Mouse (Mus musculus): ENCODE results near the gene Gsn. TPM values are rescaled to one million over a fixed set of nuclear protein-coding genes. Genes with fewer than 3 reads are reported as not detected.

The Gsn gene
- polyA plus RNA-seq (2014; fragmentation: Nextera tagmentation; extraction: Ambion mirVana) = 190 and 194 TPM in 2 replicates

GRCm38 (mm10) chr2:35255885-35256833, at the start of gene Gsn:
Gsn (plus strand) TSS chr2:35256380.
- H3K27ac ChIP-seq (ENCODE audit: low read depth) = no peak within 1 kb of the TSS
- peak; percentile 87 for DNase-seq (ENCODE audit: low spot score)
- 5% methylated on average over 51 of the region's 54 CpGs for WGBS
- H3K9me3 ChIP-seq (ENCODE audit: control insufficient read depth, low read length) = no peaks in the 10 kb centered on the region
- peak; percentile 93 for ATAC-seq (replicated peaks; ENCODE audit: low FRiP score, low TSS enrichment, low read depth)
- peak within 1 kb of the TSS; percentile 52 for H3K4me3 ChIP-seq (ENCODE audit: low read depth, low read length)
- peak within 1 kb of the TSS; percentile 47 for H3K9ac ChIP-seq (ENCODE audit: low read length)
- H3K27me3 ChIP-seq (replicated peaks; ENCODE audit: control insufficient read depth, insufficient read depth, low read length) = no peaks in the 10 kb centered on the region
- H3K36me3 ChIP-seq (ENCODE audit: control insufficient read depth, insufficient read depth, low read length) = no peaks in the 10 kb centered on the region
- H3K4me1 ChIP-seq (replicated peaks; ENCODE audit: control insufficient read depth, insufficient read depth, low read length) = peaks cover 44% of the 10 kb centered on the region
- H3K4me2 ChIP-seq (ENCODE audit: low read length) = peak within 1 kb of the TSS; percentile 62

GRCm38 (mm10) chr2:35206761-35207160, 49.4 kb upstream of the Gsn start:
- 81% methylated on average over 3 of the region's 3 CpGs for WGBS

GRCm38 (mm10) chr2:35208054-35208453, 48.1 kb upstream of the Gsn start:
- Histone ChIP-seq H3K27me3 (replicated peaks; ENCODE audit: control insufficient read depth, insufficient read depth, low read length) (no peaks in the 10 kb centered on the region), H3K9me3 (ENCODE audit: control insufficient read depth, low read length) (no peaks in the 10 kb centered on the region)
- ATAC-seq (replicated peaks; ENCODE audit: low FRiP score, low TSS enrichment, low read depth) = no peak

More at GRCm38 (mm10) chr2:35206761-35207160, 49.4 kb upstream of the Gsn start:
- Histone ChIP-seq H3K4me3 (ENCODE audit: low read depth, low read length) (no peak overlapping the region), H3K36me3 (ENCODE audit: control insufficient read depth, insufficient read depth, low read length) (no peaks in the 10 kb centered on the region), H3K9ac (ENCODE audit: low read length) (no peak overlapping the region), H3K9me3 (ENCODE audit: control insufficient read depth, low read length) (no peaks in the 10 kb centered on the region), H3K4me1 (replicated peaks; ENCODE audit: control insufficient read depth, insufficient read depth, low read length) (no peaks in the 10 kb centered on the region), H3K27ac (ENCODE audit: low read depth) (no peak overlapping the region), H3K4me2 (ENCODE audit: low read length) (no peak overlapping the region), H3K27me3 (replicated peaks; ENCODE audit: control insufficient read depth, insufficient read depth, low read length) (no peaks in the 10 kb centered on the region)
- ATAC-seq (replicated peaks; ENCODE audit: low FRiP score, low TSS enrichment, low read depth) (no peak), DNase-seq (ENCODE audit: low spot score) (peak; percentile 44)

GRCm38 (mm10) chr2:35208931-35209665, 47.1 kb upstream of the Gsn start:
- 60% methylated on average over 8 of the region's 8 CpGs for WGBS
- H3K9ac ChIP-seq (ENCODE audit: low read length) = no peak overlapping the region
- H3K27me3 ChIP-seq (replicated peaks; ENCODE audit: control insufficient read depth, insufficient read depth, low read length) = no peaks in the 10 kb centered on the region
- ATAC-seq (replicated peaks; ENCODE audit: low FRiP score, low TSS enrichment, low read depth) (no peak), DNase-seq (ENCODE audit: low spot score) (peak; percentile 46)
- H3K9me3 ChIP-seq (ENCODE audit: control insufficient read depth, low read length) = no peaks in the 10 kb centered on the region
- no peaks in the 10 kb centered on the region for H3K4me1 ChIP-seq (replicated peaks; ENCODE audit: control insufficient read depth, insufficient read depth, low read length)
- no peak overlapping the region for H3K4me2 ChIP-seq (ENCODE audit: low read length)
- no peaks in the 10 kb centered on the region for H3K36me3 ChIP-seq (ENCODE audit: control insufficient read depth, insufficient read depth, low read length)
- H3K27ac ChIP-seq (ENCODE audit: low read depth) = no peak overlapping the region
- no peak overlapping the region for H3K4me3 ChIP-seq (ENCODE audit: low read depth, low read length)

More at GRCm38 (mm10) chr2:35208054-35208453, 48.1 kb upstream of the Gsn start:
- DNase-seq (ENCODE audit: low spot score) = peak; percentile 48
- Histone ChIP-seq H3K36me3 (ENCODE audit: control insufficient read depth, insufficient read depth, low read length) (no peaks in the 10 kb centered on the region), H3K4me1 (replicated peaks; ENCODE audit: control insufficient read depth, insufficient read depth, low read length) (no peaks in the 10 kb centered on the region), H3K4me3 (ENCODE audit: low read depth, low read length) (no peak overlapping the region), H3K9ac (ENCODE audit: low read length) (no peak overlapping the region), H3K4me2 (ENCODE audit: low read length) (no peak overlapping the region), H3K27ac (ENCODE audit: low read depth) (no peak overlapping the region)
- 78% methylated on average over 3 of the region's 3 CpGs for whole genome bisulfite sequencing

GRCm38 (mm10) chr2:35211681-35212080, 44.5 kb upstream of the Gsn start:
- DNase-seq (ENCODE audit: low spot score) = peak; percentile 51
- Histone ChIP-seq H3K4me2 (ENCODE audit: low read length) (no peak overlapping the region), H3K4me3 (ENCODE audit: low read depth, low read length) (no peak overlapping the region), H3K4me1 (replicated peaks; ENCODE audit: control insufficient read depth, insufficient read depth, low read length) (no peaks in the 10 kb centered on the region), H3K36me3 (ENCODE audit: control insufficient read depth, insufficient read depth, low read length) (no peaks in the 10 kb centered on the region), H3K27me3 (replicated peaks; ENCODE audit: control insufficient read depth, insufficient read depth, low read length) (no peaks in the 10 kb centered on the region), H3K27ac (ENCODE audit: low read depth) (no peak overlapping the region), H3K9ac (ENCODE audit: low read length) (no peak overlapping the region), H3K9me3 (ENCODE audit: control insufficient read depth, low read length) (no peaks in the 10 kb centered on the region)
- peak; percentile 41; the same call in 1 of the 2 replicates for ATAC-seq (replicated peaks; ENCODE audit: low FRiP score, low TSS enrichment, low read depth)
- 74% methylated on average over 3 of the region's 3 CpGs for whole genome bisulfite sequencing

GRCm38 (mm10) chr2:35213345-35213910, 42.8 kb upstream of the Gsn start:
- DNase-seq (ENCODE audit: low spot score) = peak; percentile 47
- Histone ChIP-seq H3K27me3 (replicated peaks; ENCODE audit: control insufficient read depth, insufficient read depth, low read length) (no peaks in the 10 kb centered on the region), H3K4me3 (ENCODE audit: low read depth, low read length) (no peak overlapping the region), H3K9me3 (ENCODE audit: control insufficient read depth, low read length) (no peaks in the 10 kb centered on the region), H3K9ac (ENCODE audit: low read length) (no peak overlapping the region), H3K27ac (ENCODE audit: low read depth) (no peak overlapping the region), H3K36me3 (ENCODE audit: control insufficient read depth, insufficient read depth, low read length) (no peaks in the 10 kb centered on the region), H3K4me2 (ENCODE audit: low read length) (no peak overlapping the region), H3K4me1 (replicated peaks; ENCODE audit: control insufficient read depth, insufficient read depth, low read length) (no peaks in the 10 kb centered on the region)
- WGBS = 70% methylated on average over 12 of the region's 12 CpGs
- no peak for ATAC-seq (replicated peaks; ENCODE audit: low FRiP score, low TSS enrichment, low read depth)

- peak overlapping the region; percentile 34 for H3K4me2 ChIP-seq (ENCODE audit: low read length)
- DNase-seq (ENCODE audit: low spot score) = peak; percentile 96
- no peak overlapping the region for H3K9ac ChIP-seq (ENCODE audit: low read length)
- no peaks in the 10 kb centered on the region for H3K9me3 ChIP-seq (ENCODE audit: control insufficient read depth, low read length)
- H3K4me1 ChIP-seq (replicated peaks; ENCODE audit: control insufficient read depth, insufficient read depth, low read length) = no peaks in the 10 kb centered on the region
- WGBS = 6% methylated on average over 12 of the region's 12 CpGs
- ATAC-seq (replicated peaks; ENCODE audit: low FRiP score, low TSS enrichment, low read depth) = peak; percentile 51; the same call in 1 of the 2 replicates
- no peak overlapping the region for H3K4me3 ChIP-seq (ENCODE audit: low read depth, low read length)
- H3K27ac ChIP-seq (ENCODE audit: low read depth) = no peak overlapping the region
- H3K27me3 ChIP-seq (replicated peaks; ENCODE audit: control insufficient read depth, insufficient read depth, low read length) = no peaks in the 10 kb centered on the region
- H3K36me3 ChIP-seq (ENCODE audit: control insufficient read depth, insufficient read depth, low read length) = no peaks in the 10 kb centered on the region
These were observed 41.3 kb upstream of the Gsn start for GRCm38 (mm10) chr2:35214881-35215358.

GRCm38 (mm10) chr2:35215363-35215762, 40.8 kb upstream of the Gsn start:
- ATAC-seq (replicated peaks; ENCODE audit: low FRiP score, low TSS enrichment, low read depth) = no peak
- Histone ChIP-seq H3K4me3 (ENCODE audit: low read depth, low read length) (no peak overlapping the region), H3K4me2 (ENCODE audit: low read length) (no peak overlapping the region), H3K4me1 (replicated peaks; ENCODE audit: control insufficient read depth, insufficient read depth, low read length) (no peaks in the 10 kb centered on the region), H3K9me3 (ENCODE audit: control insufficient read depth, low read length) (no peaks in the 10 kb centered on the region), H3K36me3 (ENCODE audit: control insufficient read depth, insufficient read depth, low read length) (no peaks in the 10 kb centered on the region), H3K9ac (ENCODE audit: low read length) (no peak overlapping the region), H3K27me3 (replicated peaks; ENCODE audit: control insufficient read depth, insufficient read depth, low read length) (no peaks in the 10 kb centered on the region), H3K27ac (ENCODE audit: low read depth) (no peak overlapping the region)
- WGBS = 78% methylated on average over 14 of the region's 14 CpGs
- DNase-seq (ENCODE audit: low spot score) = peak; percentile 50
